Mouse (Mus musculus) heart, postnatal 0 days (tissue): Measurements from ENCODE around the gene Zan. TPM values are rescaled to one million over a fixed set of nuclear protein-coding genes. Genes with fewer than 3 reads are reported as not detected.

Experiments
- ATAC-seq: fragments of 200-750 bp; cut with Nextera tagmentation; 2 replicates; pipeline ENCODE4 v1.8.0; 2017; ENCODE audit warnings: low read depth, moderate number of reproducible peaks, moderate library complexity; ENCODE audit not compliant: insufficient read depth
- DNase-seq: peaks from one replicate; pipeline ENCODE4 v3.0.0-alpha.2; 2016; ENCODE audit warnings: low spot score
- H3K27ac ChIP-seq: fragments of 300-500 bp; sonication (generic); 2 replicates; pipeline ENCODE4 v1.5.1; 2014; ENCODE audit warnings: low read depth, mild to moderate bottlenecking
- H3K27me3 ChIP-seq: fragments of 300-500 bp; sonication (generic); 2 replicates; pipeline ENCODE4 v1.6.1; 2014; ENCODE audit warnings: low read length, mixed read lengths; ENCODE audit not compliant: control insufficient read depth, insufficient read depth
- H3K36me3 ChIP-seq: fragments of 300-500 bp; sonication (generic); replicated peaks from 2 replicates; pipeline ENCODE4 v1.6.1; 2014; ENCODE audit warnings: low read length, mixed read lengths; ENCODE audit not compliant: control insufficient read depth, insufficient read depth
- H3K4me1 ChIP-seq: fragments of 300-500 bp; sonication (generic); 2 replicates; pipeline ENCODE4 v1.6.1; 2014; ENCODE audit warnings: antibody characterized with exemption; ENCODE audit not compliant: control insufficient read depth, insufficient read depth
- H3K4me2 ChIP-seq: fragments of 300-500 bp; sonication (generic); 2 replicates; pipeline ENCODE4 v1.6.1; 2014; ENCODE audit warnings: low read depth, mild to moderate bottlenecking, low read length, moderate library complexity
- H3K4me3 ChIP-seq: fragments of 300-500 bp; sonication (generic); 2 replicates; pipeline ENCODE4 v1.5.1; 2014; ENCODE audit warnings: low read depth, low read length
- H3K9ac ChIP-seq: fragments of 300-500 bp; sonication (generic); replicated peaks from 2 replicates; pipeline ENCODE4 v1.6.1; 2014; ENCODE audit warnings: low read depth, low read length, mixed read lengths
- H3K9me3 ChIP-seq: fragments of 300-500 bp; sonication (generic); replicated peaks from 2 replicates; pipeline ENCODE4 v1.6.1; 2016; ENCODE audit warnings: low read length; ENCODE audit not compliant: control insufficient read depth
- CTCF ChIP-seq: IDR thresholded peaks from 2 replicates; pipeline ENCODE4 v1.5.1; 2016; ENCODE audit warnings: antibody characterized with exemption, control low read depth, low read depth
- EP300 ChIP-seq: IDR thresholded peaks from 2 replicates; pipeline ENCODE4 v1.6.1; 2016; ENCODE audit warnings: antibody characterized with exemption, low read depth
- WGBS: fragments of 180-500 bp; shearing (Covaris S2); extraction: QIAGEN DNeasy Blood & Tissue Kit; methylation state at CpG from one replicate; pipeline ENCODE4 v1.1.7; 2014; 5-methylcytosine and 5-hydroxymethylcytosine counted together
- polyA plus RNA-seq: library from polyadenylated mRNA; unstranded; fragments of >200 nt; fragmentation: Nextera tagmentation; extraction: Ambion mirVana; gene quantifications from 2 replicates; pipeline ENCODE4 v1.2.1, GENCODE M21; 2015
- total RNA-seq: library from RNA; depleted of rRNA; stranded (reverse); fragments of >200 nt; gene quantifications from 2 replicates; pipeline ENCODE4 v1.2.3, GENCODE M21; 2014; ENCODE audit warnings: low replicate concordance

Gene Zan
- total and polyA plus RNA-seq, 2 experiments from 2014 or later, result under 0.01 to 0.04 TPM

DNA sequence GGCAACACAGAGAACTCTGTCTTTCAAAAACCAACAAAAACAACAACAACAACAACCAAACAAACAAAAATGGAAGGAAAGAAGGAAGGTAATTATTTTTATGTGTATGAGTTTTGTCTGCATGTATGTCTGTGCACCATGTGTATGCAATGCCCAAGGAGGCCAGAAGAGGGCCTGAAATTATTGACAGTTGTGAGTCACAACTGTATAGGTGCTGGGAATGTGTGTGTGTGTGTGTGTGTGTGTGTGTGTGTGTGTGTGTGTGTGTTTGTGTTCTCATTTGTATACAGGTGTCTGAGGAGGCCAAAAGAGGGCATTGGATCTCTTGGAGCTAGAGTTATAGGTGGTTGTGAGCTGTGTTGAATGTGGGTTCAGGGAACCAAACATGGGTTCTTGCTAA is 133.0 kb downstream of the Zan start:
- H3K9ac ChIP-seq, result no peak overlapping the region
- TF ChIP-seq EP300, result no peak
- no peak for TF ChIP-seq CTCF
- DNase-seq (no peak), ATAC-seq (no peak)
- H3K36me3 ChIP-seq, result no peaks in the 10 kb centered on the region
- H3K27ac ChIP-seq, result no peak overlapping the region
- no peak overlapping the region for H3K4me2 ChIP-seq
- no peaks in the 10 kb centered on the region for H3K27me3 ChIP-seq
- no peak overlapping the region for H3K4me3 ChIP-seq
- H3K4me1 ChIP-seq, result peaks cover 17% of the 10 kb centered on the region; the same call in 1 of the 2 replicates
- no peaks in the 10 kb centered on the region for H3K9me3 ChIP-seq

GRCm38 (mm10) chr5:137343412-137343811 is 133.5 kb downstream of the Zan start:
- TF ChIP-seq EP300, result no peak
- no peak for TF ChIP-seq CTCF
- Histone ChIP-seq H3K4me1 (peaks cover 13% of the 10 kb centered on the region; the same call in 1 of the 2 replicates), H3K27ac (no peak overlapping the region), H3K36me3 (no peaks in the 10 kb centered on the region), H3K9me3 (no peaks in the 10 kb centered on the region), H3K4me2 (no peak overlapping the region), H3K4me3 (no peak overlapping the region), H3K9ac (no peak overlapping the region), H3K27me3 (no peaks in the 10 kb centered on the region)
- DNase-seq (no peak), ATAC-seq (no peak)
- WGBS, result 93% methylated on average over 5 of the region's 5 CpGs

DNA sequence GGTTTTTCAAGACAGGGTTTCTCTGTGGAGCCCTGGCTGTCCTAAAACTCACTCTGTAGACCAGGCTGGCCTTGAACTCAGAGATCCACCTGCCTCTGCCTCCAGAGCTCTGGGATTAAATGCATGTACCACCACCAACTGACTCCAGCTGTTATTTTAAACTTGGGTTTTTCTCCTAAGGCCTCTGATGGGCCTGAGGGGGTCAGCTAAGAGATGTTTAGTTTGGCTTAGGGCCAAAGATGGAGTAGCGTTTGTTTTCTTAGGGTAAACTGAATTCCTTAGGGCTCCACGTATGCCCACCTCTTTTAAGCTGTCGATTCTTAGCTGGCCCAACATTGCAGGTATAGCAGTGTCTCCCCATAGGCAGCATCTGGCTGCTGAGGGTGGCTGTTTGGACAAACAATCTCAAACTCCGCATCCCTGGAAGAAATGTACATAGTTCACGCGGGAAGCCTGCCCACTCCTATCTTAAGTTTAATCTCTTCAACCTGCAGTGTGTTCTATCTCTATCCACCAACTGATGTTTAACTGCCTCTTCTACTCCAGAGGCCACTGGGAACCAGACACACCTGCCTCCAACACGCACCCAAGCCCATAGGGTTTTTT is 134.4 kb downstream of the Zan start:
- no peak for ATAC-seq
- no peak overlapping the region for H3K4me2 ChIP-seq
- H3K27me3 ChIP-seq, result no peaks in the 10 kb centered on the region
- no peak overlapping the region for H3K27ac ChIP-seq
- no peaks in the 10 kb centered on the region for H3K36me3 ChIP-seq
- no peaks in the 10 kb centered on the region for H3K9me3 ChIP-seq
- peaks cover 10% of the 10 kb centered on the region; the same call in 1 of the 2 replicates for H3K4me1 ChIP-seq
- H3K4me3 ChIP-seq, result no peak overlapping the region
- no peak for DNase-seq
- TF ChIP-seq CTCF (no peak), EP300 (no peak)
- H3K9ac ChIP-seq, result no peak overlapping the region
- 52% methylated on average over 7 of the region's 7 CpGs for WGBS

- H3K36me3 ChIP-seq, result no peaks in the 10 kb centered on the region
- TF ChIP-seq EP300, result no peak
- no peak for TF ChIP-seq CTCF
- no peaks in the 10 kb centered on the region; the same call in 1 of the 2 replicates for H3K4me1 ChIP-seq
- DNase-seq (no peak), ATAC-seq (no peak)
- H3K4me2 ChIP-seq, result no peak overlapping the region
- no peak overlapping the region for H3K4me3 ChIP-seq
- no peaks in the 10 kb centered on the region for H3K27me3 ChIP-seq
- WGBS, result 70% methylated on average over 6 of the region's 6 CpGs
- no peaks in the 10 kb centered on the region for H3K9me3 ChIP-seq
- no peak overlapping the region for H3K9ac ChIP-seq
- peak overlapping the region; percentile 91 for H3K27ac ChIP-seq
Observed at GRCm38 (mm10) chr5:137340222-137340621, 136.6 kb downstream of the Zan start.

GRCm38 (mm10) chr5:137339290-137339979 is 137.4 kb downstream of the Zan start:
- peak overlapping the region; percentile 77 for H3K4me2 ChIP-seq
- peak overlapping the region; percentile 49 for H3K4me3 ChIP-seq
- ATAC-seq (peak; percentile 61), DNase-seq (peak; percentile 57)
- H3K36me3 ChIP-seq, result no peaks in the 10 kb centered on the region
- no peaks in the 10 kb centered on the region for H3K27me3 ChIP-seq
- H3K4me1 ChIP-seq, result no peaks in the 10 kb centered on the region; the same call in 1 of the 2 replicates
- H3K9me3 ChIP-seq, result no peaks in the 10 kb centered on the region
- peak overlapping the region; percentile 64; the same call in 1 of the 2 replicates for H3K9ac ChIP-seq
- 16% methylated on average over 22 of the region's 22 CpGs for WGBS
- peak overlapping the region; percentile 91 for H3K27ac ChIP-seq
- TF ChIP-seq CTCF (no peak), EP300 (peak; percentile 30; the same call in 1 of the 2 replicates)
